Mouse (Mus musculus): ENCODE measurements around the gene BC016579. TPM values are rescaled to one million over a fixed set of nuclear protein-coding genes. Genes with fewer than 3 reads are reported as not detected.
A peak's percentile ranks its signal among the peaks of the same experiment; 100 is the strongest.

The BC016579 gene
- polyA plus RNA-seq, 1 experiment from 2014 or later = 0.09 TPM

DNA sequence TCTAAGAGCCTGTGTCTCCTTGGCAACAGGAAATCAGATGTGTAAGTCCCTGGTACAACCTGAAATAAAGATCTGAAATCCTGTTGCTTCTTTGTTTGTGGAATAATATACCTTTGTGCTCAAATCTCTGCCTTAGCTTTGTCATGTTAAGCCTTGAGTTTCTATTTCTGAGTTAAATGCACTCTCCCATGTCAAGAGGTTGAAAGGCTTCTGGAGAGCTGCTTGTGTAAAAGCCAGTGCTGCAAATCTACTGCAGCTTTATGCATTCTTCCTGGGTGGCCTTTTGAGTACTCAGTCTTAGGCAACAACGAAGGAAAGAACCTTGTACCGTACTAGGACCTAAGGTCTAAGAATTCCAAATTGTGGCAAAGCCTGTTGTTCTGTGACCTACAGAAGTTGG, 40.6 kb downstream of the BC016579 start:
- Histone ChIP-seq H3K27me3 (ENCODE audit: control insufficient read depth, insufficient read depth, low read length) (no peaks in the 10 kb centered on the region), H3K36me3 (ENCODE audit: control insufficient read depth, insufficient read depth, low read length) (no peaks in the 10 kb centered on the region), H3K27ac (replicated peaks; ENCODE audit: low read depth, low read length) (no peak overlapping the region), H3K4me3 (ENCODE audit: low read depth, low read length) (no peak overlapping the region), H3K4me1 (ENCODE audit: control insufficient read depth, insufficient read depth, low read length) (no peaks in the 10 kb centered on the region), H3K4me2 (ENCODE audit: low read depth, severe bottlenecking) (no peak overlapping the region), H3K9ac (ENCODE audit: low read length) (no peak overlapping the region), H3K9me3 (ENCODE audit: control insufficient read depth, low read length) (no peaks in the 10 kb centered on the region)
- no peak for DNase-seq (ENCODE audit: low spot score)
- 76% methylated on average over 2 of the region's 2 CpGs for WGBS
- no peak for ATAC-seq (ENCODE audit: insufficient number of reproducible peaks, low FRiP score, low TSS enrichment, low read depth)

DNA sequence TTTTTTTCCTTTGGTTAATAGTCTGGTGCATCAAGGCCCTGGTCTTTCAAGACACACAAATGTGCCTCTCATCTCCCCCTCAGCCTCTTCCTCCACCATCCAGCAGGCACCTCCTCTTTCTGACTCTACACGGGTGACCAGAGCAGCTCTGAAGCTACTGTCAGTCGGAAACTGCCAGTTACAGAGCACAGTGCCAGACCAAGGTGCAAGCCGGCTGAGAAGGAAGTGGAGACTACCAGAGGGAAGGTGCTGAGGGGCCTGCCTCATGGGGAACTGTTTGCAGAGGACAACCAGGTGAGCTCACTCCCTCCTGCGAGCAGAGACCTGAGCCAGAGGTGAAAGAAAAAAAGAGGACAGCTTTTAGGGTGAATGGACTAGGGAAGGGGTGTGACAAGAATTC, 43.6 kb downstream of the BC016579 start, which contains the start of gene Gcsam:
Gene Gcsam, plus strand, starts transcription at position 114 of the 400 bp plus-strand sequence.
- no peak for DNase-seq (ENCODE audit: low spot score)
- 75% methylated on average over 4 of the region's 4 CpGs for WGBS

DNA sequence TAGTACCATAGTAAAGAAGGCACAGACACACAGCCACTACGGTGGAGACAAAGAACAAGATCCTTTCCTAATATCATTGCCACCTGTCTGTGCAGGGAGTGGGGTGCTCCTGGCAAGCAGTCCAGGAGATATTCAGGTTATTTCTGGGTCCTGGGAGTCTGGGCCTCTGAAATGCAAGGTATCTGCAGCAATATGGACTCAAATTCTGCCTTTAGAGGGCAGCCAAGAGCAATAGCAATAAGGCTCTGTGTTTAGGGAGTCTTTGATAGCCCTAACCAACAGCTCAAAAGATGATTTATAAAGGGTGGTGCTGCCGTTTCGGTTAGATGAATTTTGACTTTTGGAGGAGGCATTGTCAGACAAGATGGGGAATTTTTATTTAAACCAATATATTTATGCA, 44.6 kb downstream of the BC016579 start:
- Histone ChIP-seq H3K27me3 (ENCODE audit: control insufficient read depth, insufficient read depth, low read length) (no peaks in the 10 kb centered on the region), H3K4me3 (ENCODE audit: low read depth, low read length) (no peak overlapping the region), H3K4me2 (ENCODE audit: low read depth, severe bottlenecking) (no peak overlapping the region), H3K9ac (ENCODE audit: low read length) (no peak overlapping the region), H3K36me3 (ENCODE audit: control insufficient read depth, insufficient read depth, low read length) (no peaks in the 10 kb centered on the region), H3K27ac (replicated peaks; ENCODE audit: low read depth, low read length) (no peak overlapping the region), H3K9me3 (ENCODE audit: control insufficient read depth, low read length) (no peaks in the 10 kb centered on the region), H3K4me1 (ENCODE audit: control insufficient read depth, insufficient read depth, low read length) (no peaks in the 10 kb centered on the region)
- 79% methylated on average over 3 of the region's 3 CpGs for WGBS
- DNase-seq (ENCODE audit: low spot score) (no peak), ATAC-seq (ENCODE audit: insufficient number of reproducible peaks, low FRiP score, low TSS enrichment, low read depth) (no peak)

More for the DNA sequence above, 43.6 kb downstream of the BC016579 start, which contains the start of gene Gcsam:
- Histone ChIP-seq H3K27me3 (ENCODE audit: control insufficient read depth, insufficient read depth, low read length) (no peaks in the 10 kb centered on the region), H3K36me3 (ENCODE audit: control insufficient read depth, insufficient read depth, low read length) (no peaks in the 10 kb centered on the region), H3K27ac (replicated peaks; ENCODE audit: low read depth, low read length) (no peak within 1 kb of the TSS), H3K9me3 (ENCODE audit: control insufficient read depth, low read length) (no peaks in the 10 kb centered on the region), H3K4me2 (ENCODE audit: low read depth, severe bottlenecking) (no peak within 1 kb of the TSS), H3K4me3 (ENCODE audit: low read depth, low read length) (no peak within 1 kb of the TSS), H3K9ac (ENCODE audit: low read length) (no peak within 1 kb of the TSS), H3K4me1 (ENCODE audit: control insufficient read depth, insufficient read depth, low read length) (no peaks in the 10 kb centered on the region)
- ATAC-seq (ENCODE audit: insufficient number of reproducible peaks, low FRiP score, low TSS enrichment, low read depth) = no peak

DNA sequence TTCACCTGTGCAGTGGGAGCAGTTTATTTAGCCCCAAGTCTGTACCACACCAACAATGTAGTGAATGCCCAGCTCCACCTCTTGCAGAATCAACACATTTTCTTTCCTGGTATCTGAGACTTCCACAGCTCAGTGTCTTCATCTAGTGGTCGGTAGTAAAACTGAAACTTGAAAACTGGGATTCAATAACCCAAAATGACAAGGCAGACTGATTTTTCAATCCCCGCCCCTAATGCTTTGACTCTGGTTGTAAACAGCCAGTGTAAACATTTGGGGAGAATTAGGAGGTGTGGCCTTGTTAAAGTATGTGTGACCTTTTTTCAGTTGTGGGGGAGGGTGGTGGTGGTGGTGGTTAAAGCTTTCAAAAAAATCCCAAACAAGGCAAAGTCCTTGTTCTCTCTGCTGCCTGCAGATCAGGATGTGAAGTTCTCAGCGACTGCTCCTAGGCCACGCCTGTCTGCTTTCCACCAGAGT, 45.4 kb downstream of the BC016579 start:
- Histone ChIP-seq H3K27ac (replicated peaks; ENCODE audit: low read depth, low read length) (no peak overlapping the region), H3K36me3 (ENCODE audit: control insufficient read depth, insufficient read depth, low read length) (no peaks in the 10 kb centered on the region), H3K9ac (ENCODE audit: low read length) (no peak overlapping the region), H3K4me1 (ENCODE audit: control insufficient read depth, insufficient read depth, low read length) (no peaks in the 10 kb centered on the region), H3K9me3 (ENCODE audit: control insufficient read depth, low read length) (no peaks in the 10 kb centered on the region), H3K4me2 (ENCODE audit: low read depth, severe bottlenecking) (no peak overlapping the region), H3K27me3 (ENCODE audit: control insufficient read depth, insufficient read depth, low read length) (no peaks in the 10 kb centered on the region), H3K4me3 (ENCODE audit: low read depth, low read length) (no peak overlapping the region)
- no peak for ATAC-seq (ENCODE audit: insufficient number of reproducible peaks, low FRiP score, low TSS enrichment, low read depth)
- DNase-seq (ENCODE audit: low spot score) = no peak
- 39% methylated on average over 4 of the region's 4 CpGs for WGBS

DNA sequence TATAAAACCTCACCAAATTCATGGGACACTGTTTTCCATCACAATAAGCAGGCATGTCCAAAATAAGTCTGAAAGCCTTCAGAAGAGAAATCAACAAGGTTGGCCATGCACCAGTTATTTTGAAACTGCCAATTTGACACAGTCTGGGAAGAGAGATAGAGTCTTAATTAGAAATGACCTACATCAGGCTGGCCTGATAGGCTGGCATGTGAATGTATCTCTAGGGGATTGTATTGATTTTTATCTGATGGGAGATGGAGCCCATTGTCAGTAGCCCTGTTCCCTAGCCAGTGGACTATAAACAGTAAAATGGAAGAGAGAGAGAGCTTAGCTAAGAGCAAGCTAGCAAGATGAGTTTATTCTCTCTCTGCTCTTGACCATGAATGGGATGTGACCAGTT, 58.4 kb downstream of the BC016579 start:
- no peaks in the 10 kb centered on the region for H3K9me3 ChIP-seq (ENCODE audit: control insufficient read depth, low read length)
- no peaks in the 10 kb centered on the region for H3K4me1 ChIP-seq (ENCODE audit: control insufficient read depth, insufficient read depth, low read length)
- ATAC-seq (ENCODE audit: insufficient number of reproducible peaks, low FRiP score, low TSS enrichment, low read depth) = no peak

DNA sequence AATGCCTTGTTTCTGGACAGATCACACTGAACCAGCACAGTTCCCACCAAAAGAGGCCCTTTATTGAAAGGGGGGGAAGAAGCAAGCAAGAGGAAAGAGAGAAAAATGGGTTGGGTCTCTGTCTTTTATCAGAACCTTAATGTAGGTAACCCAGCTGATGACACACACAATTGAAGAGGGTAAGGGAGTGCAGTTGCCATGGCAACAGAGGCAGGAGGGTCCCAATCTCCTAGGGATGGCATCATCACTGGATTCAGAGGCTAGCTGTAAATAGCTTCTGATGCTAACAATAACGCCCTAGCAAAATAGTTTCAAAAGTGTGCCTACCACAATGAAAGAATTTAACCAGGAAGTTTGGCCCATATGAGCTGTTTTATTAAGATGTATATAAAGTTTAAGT, 60.2 kb downstream of the BC016579 start:
- Histone ChIP-seq H3K36me3 (ENCODE audit: control insufficient read depth, insufficient read depth, low read length) (no peaks in the 10 kb centered on the region), H3K27me3 (ENCODE audit: control insufficient read depth, insufficient read depth, low read length) (no peaks in the 10 kb centered on the region), H3K4me3 (ENCODE audit: low read depth, low read length) (no peak overlapping the region), H3K9me3 (ENCODE audit: control insufficient read depth, low read length) (no peaks in the 10 kb centered on the region), H3K4me2 (ENCODE audit: low read depth, severe bottlenecking) (no peak overlapping the region), H3K9ac (ENCODE audit: low read length) (no peak overlapping the region), H3K4me1 (ENCODE audit: control insufficient read depth, insufficient read depth, low read length) (no peaks in the 10 kb centered on the region), H3K27ac (replicated peaks; ENCODE audit: low read depth, low read length) (no peak overlapping the region)
- DNase-seq (ENCODE audit: low spot score) = no peak
- no peak for ATAC-seq (ENCODE audit: insufficient number of reproducible peaks, low FRiP score, low TSS enrichment, low read depth)
- 87% methylated on average over 1 of the region's 1 CpGs for WGBS

More for the DNA sequence above, 58.4 kb downstream of the BC016579 start:
- Histone ChIP-seq H3K9ac (ENCODE audit: low read length) (no peak overlapping the region), H3K27me3 (ENCODE audit: control insufficient read depth, insufficient read depth, low read length) (no peaks in the 10 kb centered on the region), H3K4me2 (ENCODE audit: low read depth, severe bottlenecking) (no peak overlapping the region), H3K4me3 (ENCODE audit: low read depth, low read length) (no peak overlapping the region), H3K27ac (replicated peaks; ENCODE audit: low read depth, low read length) (no peak overlapping the region), H3K36me3 (ENCODE audit: control insufficient read depth, insufficient read depth, low read length) (no peaks in the 10 kb centered on the region)
- DNase-seq (ENCODE audit: low spot score) = no peak

DNA sequence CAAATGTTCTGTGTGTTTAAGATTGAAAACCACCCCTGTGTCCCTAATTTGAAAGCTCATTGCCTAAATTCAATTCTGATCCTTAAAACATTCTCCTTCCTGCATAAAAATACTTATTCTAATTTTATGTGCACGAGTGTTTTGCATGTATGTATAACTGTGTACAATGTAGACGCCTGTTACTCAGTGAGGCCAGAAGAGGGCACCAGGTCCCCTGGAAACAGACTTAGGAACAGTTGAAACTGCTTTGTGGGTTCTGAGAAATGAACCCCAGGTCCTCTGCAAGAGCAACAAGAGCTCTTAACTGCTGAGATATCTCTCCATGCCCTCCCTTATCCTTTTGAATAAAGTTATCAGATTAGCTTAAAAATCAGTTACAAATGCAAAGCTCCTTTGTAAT, 71.4 kb downstream of the BC016579 start:
- Histone ChIP-seq H3K4me1 (ENCODE audit: control insufficient read depth, insufficient read depth, low read length) (no peaks in the 10 kb centered on the region), H3K4me2 (ENCODE audit: low read depth, severe bottlenecking) (no peak overlapping the region), H3K27me3 (ENCODE audit: control insufficient read depth, insufficient read depth, low read length) (no peaks in the 10 kb centered on the region), H3K36me3 (ENCODE audit: control insufficient read depth, insufficient read depth, low read length) (no peaks in the 10 kb centered on the region), H3K9me3 (ENCODE audit: control insufficient read depth, low read length) (no peaks in the 10 kb centered on the region), H3K4me3 (ENCODE audit: low read depth, low read length) (no peak overlapping the region), H3K9ac (ENCODE audit: low read length) (no peak overlapping the region), H3K27ac (replicated peaks; ENCODE audit: low read depth, low read length) (no peak overlapping the region)
- DNase-seq (ENCODE audit: low spot score) = peak; percentile 38
- WGBS = 26% methylated on average over 2 of the region's 2 CpGs
- ATAC-seq (ENCODE audit: insufficient number of reproducible peaks, low FRiP score, low TSS enrichment, low read depth) = no peak

DNA sequence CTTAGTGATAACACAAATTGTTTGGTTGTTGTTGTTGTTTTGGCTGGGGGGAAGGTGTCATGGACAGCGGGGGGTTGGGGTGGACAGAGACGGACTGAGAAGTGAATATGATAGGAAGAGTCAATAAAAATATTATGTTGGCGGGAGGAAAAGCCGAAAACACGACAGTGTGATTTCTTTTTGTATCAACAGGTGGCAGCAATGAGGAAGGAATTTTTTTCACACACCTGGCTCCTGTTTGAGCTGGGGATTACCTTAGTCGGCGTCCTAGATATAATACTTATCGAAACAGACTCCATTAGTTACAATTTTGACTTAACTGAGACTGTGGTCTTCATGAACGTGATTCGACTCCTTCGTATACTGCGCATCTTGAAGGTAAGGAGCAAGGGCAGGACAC, 74.0 kb downstream of the BC016579 start:
- DNase-seq (ENCODE audit: low spot score) (no peak), ATAC-seq (ENCODE audit: insufficient number of reproducible peaks, low FRiP score, low TSS enrichment, low read depth) (no peak)
- Histone ChIP-seq H3K4me3 (ENCODE audit: low read depth, low read length) (no peak overlapping the region), H3K4me2 (ENCODE audit: low read depth, severe bottlenecking) (no peak overlapping the region), H3K27ac (replicated peaks; ENCODE audit: low read depth, low read length) (no peak overlapping the region), H3K4me1 (ENCODE audit: control insufficient read depth, insufficient read depth, low read length) (no peaks in the 10 kb centered on the region), H3K9me3 (ENCODE audit: control insufficient read depth, low read length) (no peaks in the 10 kb centered on the region), H3K27me3 (ENCODE audit: control insufficient read depth, insufficient read depth, low read length) (no peaks in the 10 kb centered on the region), H3K9ac (ENCODE audit: low read length) (no peak overlapping the region), H3K36me3 (ENCODE audit: control insufficient read depth, insufficient read depth, low read length) (no peaks in the 10 kb centered on the region)
- 61% methylated on average over 12 of the region's 12 CpGs for WGBS

Measured in limb, embryonic 11.5 days (tissue).